8 mouse cellular contexts compared by ENCODE assay signal in genomic region chr11:115612059-115612409, GRCm38 (mm10). TPM values are rescaled to one million over a fixed set of nuclear protein-coding genes. Genes with fewer than 3 reads are reported as not detected.
DNase-seq lines count a peak whose midpoint lies in the region; ATAC-seq and TF ChIP-seq lines count a peak whose summit lies in the region.

No protein-coding gene starts in this region.

- H3K9me3 ChIP-seq in forebrain, embryonic 10.5 days: no peaks in the 10 kb centered on the region
- no peaks in the 10 kb centered on the region for H3K9me3 ChIP-seq in lung, embryonic 14.5 days (ENCODE audit: low read depth, low read length)

- 2% methylated on average over 13 of the region's 13 CpGs for WGBS in forebrain, embryonic 10.5 days
- under 1% methylated on average over 13 of the region's 13 CpGs for WGBS in large intestine, adult 2 months
- 1% methylated on average over 13 of the region's 13 CpGs for WGBS in lung, embryonic 14.5 days

- H3K4me1 ChIP-seq in forebrain, embryonic 10.5 days: peaks cover 29% of the 10 kb centered on the region
- peaks cover 8% of the 10 kb centered on the region for H3K4me1 ChIP-seq in lung, embryonic 14.5 days (ENCODE audit: insufficient read depth)

- H3K9ac ChIP-seq in lung, embryonic 14.5 days: peak overlapping the region; percentile 70

- peak overlapping the region; percentile 88 for H3K27ac ChIP-seq in forebrain, embryonic 10.5 days
- H3K27ac ChIP-seq in lung, embryonic 14.5 days (ENCODE audit: low read depth): peak overlapping the region; percentile 91

- intact Hi-C loops in heart, postnatal 10 days (cut with DNase I): no loop called here

- peak; percentile 16 for ATAC-seq in lung, embryonic 14.5 days (ENCODE audit: insufficient read depth)

- peak overlapping the region; percentile 74 for H3K4me3 ChIP-seq in forebrain, embryonic 10.5 days
- H3K4me3 ChIP-seq in lung, embryonic 14.5 days (ENCODE audit: low read depth, low read length): peak overlapping the region; percentile 70

- TF ChIP-seq CTCF in lung, embryonic 14.5 days (IDR thresholded peaks at IDR 0.05; ENCODE audit: low read depth): no peak

- peaks cover 6% of the 10 kb centered on the region for H3K27me3 ChIP-seq in forebrain, embryonic 10.5 days (ENCODE audit: poor library complexity, severe bottlenecking)
- H3K27me3 ChIP-seq in lung, embryonic 14.5 days (ENCODE audit: insufficient read depth, low read length): no peaks in the 10 kb centered on the region

- H3K36me3 ChIP-seq in forebrain, embryonic 10.5 days (replicated peaks): peaks cover 57% of the 10 kb centered on the region
- peaks cover 34% of the 10 kb centered on the region for H3K36me3 ChIP-seq in lung, embryonic 14.5 days (ENCODE audit: insufficient read depth)

- DNase-seq in CD8-positive naive resting alpha-beta T cell, adult 2 months (ENCODE audit: low read depth in 2 of 2, low spot score in 2 of 2): peak; percentile 21 to 28
- DNase-seq in adrenal gland, postnatal 36 days: peak; percentile 92
- DNase-seq in forebrain, embryonic 10.5 days (ENCODE audit: extremely low spot score, low spot score): no peak
- DNase-seq in heart, postnatal 10 days: peak; percentile 88 to 92
- DNase-seq in large intestine, adult 2 months (ENCODE audit: low read depth, low spot score): peak; percentile 71
- DNase-seq in lung, embryonic 14.5 days: peak; percentile 84
- DNase-seq in right cerebral cortex, adult 18-20 months: peak; percentile 63
- peak; percentile 74 for DNase-seq in urinary bladder, postnatal 25 days (ENCODE audit: low spot score)

- peak overlapping the region; percentile 95 for H3K4me2 ChIP-seq in lung, embryonic 14.5 days

RNA-seq across cellular contexts. Expression of gene Mif4gd, which starts 0.7 kb away (rescaled TPM):
- total RNA-seq in adrenal gland, postnatal 36 days (2021): 100 to 1,000 TPM in 1 of 2 experiments, 10 to 100 TPM in 1; 73.4 to 195 TPM
- polyA plus RNA-seq in forebrain, embryonic 10.5 days (2016; fragmentation: Nextera tagmentation; extraction: Ambion mirVana): 20.3 and 23.8 TPM in 2 replicates
- 10 to 100 TPM; 37.6 to 38.8 TPM for total RNA-seq in heart, postnatal 10 days (2021)
- polyA plus RNA-seq in large intestine, adult 2 months (2012; rRNA removed): 112 and 114 TPM in 2 replicates
- 21.8 and 22.3 TPM in 2 replicates for polyA plus RNA-seq in lung, embryonic 14.5 days (2014; fragmentation: Nextera tagmentation; extraction: Ambion mirVana)

RNA-seq across cellular contexts. Expression of gene Gga3, which starts 8.2 kb away (rescaled TPM):
- 10 to 100 TPM; 25.3 to 30.7 TPM for total RNA-seq in adrenal gland, postnatal 36 days (2021)
- 29.6 and 35.0 TPM in 2 replicates for polyA plus RNA-seq in forebrain, embryonic 10.5 days (2016; fragmentation: Nextera tagmentation; extraction: Ambion mirVana)
- total RNA-seq in heart, postnatal 10 days (2021): 10 to 100 TPM; 17.9 to 21.0 TPM
- polyA plus RNA-seq in large intestine, adult 2 months (2012; rRNA removed): 16.2 and 20.9 TPM in 2 replicates
- 22.5 and 22.7 TPM in 2 replicates for polyA plus RNA-seq in lung, embryonic 14.5 days (2014; fragmentation: Nextera tagmentation; extraction: Ambion mirVana)

RNA-seq across cellular contexts. Expression of gene Mrps7, which starts 8.3 kb away (rescaled TPM):
- 100 to 1,000 TPM in 1 of 2 experiments, 10 to 100 TPM in 1; 97.7 to 102 TPM for total RNA-seq in adrenal gland, postnatal 36 days (2021)
- polyA plus RNA-seq in forebrain, embryonic 10.5 days (2016; fragmentation: Nextera tagmentation; extraction: Ambion mirVana): 106 TPM in 2 replicates
- 10 to 100 TPM; 60.2 to 72.5 TPM for total RNA-seq in heart, postnatal 10 days (2021)
- polyA plus RNA-seq in large intestine, adult 2 months (2012; rRNA removed): 31.4 and 33.2 TPM in 2 replicates
- polyA plus RNA-seq in lung, embryonic 14.5 days (2014; fragmentation: Nextera tagmentation; extraction: Ambion mirVana): 93.3 and 95.6 TPM in 2 replicates

RNA-seq across cellular contexts. Expression of gene Slc25a19, which starts 16.1 kb away (rescaled TPM):
- total RNA-seq in adrenal gland, postnatal 36 days (2021): 10 to 100 TPM; 90.5 to 96.3 TPM
- polyA plus RNA-seq in forebrain, embryonic 10.5 days (2016; fragmentation: Nextera tagmentation; extraction: Ambion mirVana): 25.6 and 26.2 TPM in 2 replicates
- total RNA-seq in heart, postnatal 10 days (2021): 10 to 100 TPM; 40.3 to 41.1 TPM
- polyA plus RNA-seq in large intestine, adult 2 months (2012; rRNA removed): 30.4 and 36.8 TPM in 2 replicates
- polyA plus RNA-seq in lung, embryonic 14.5 days (2014; fragmentation: Nextera tagmentation; extraction: Ambion mirVana): 18.5 and 22.5 TPM in 2 replicates

RNA-seq across cellular contexts. Expression of gene Nup85, which starts 47.8 kb away (rescaled TPM):
- 10 to 100 TPM; 44.0 to 44.8 TPM for total RNA-seq in adrenal gland, postnatal 36 days (2021)
- polyA plus RNA-seq in forebrain, embryonic 10.5 days (2016; fragmentation: Nextera tagmentation; extraction: Ambion mirVana): 281 and 299 TPM in 2 replicates
- total RNA-seq in heart, postnatal 10 days (2021): 10 to 100 TPM; 27.0 to 28.1 TPM
- 53.3 and 56.6 TPM in 2 replicates for polyA plus RNA-seq in large intestine, adult 2 months (2012; rRNA removed)
- polyA plus RNA-seq in lung, embryonic 14.5 days (2014; fragmentation: Nextera tagmentation; extraction: Ambion mirVana): 203 and 213 TPM in 2 replicates
